20 mouse cellular contexts compared by ENCODE assay signal in genomic region chr8:79950376-79950775, GRCm38 (mm10).
DNase-seq lines count a peak whose midpoint lies in the region; ATAC-seq and TF ChIP-seq lines count a peak whose summit lies in the region.
"Had no signal": no experiment of that assay in that cellular context is flagged by ENCODE, and none has a peak within 500 bp of the region (broad histone marks: within the 10 kb centered on the region; RNA-seq: fewer than 3 reads in every experiment).

No protein-coding gene starts in this region.

- 43% methylated on average over 3 of the region's 3 CpGs for WGBS in lung, adult 2 months
- WGBS in lung, embryonic 14.5 days = 41% methylated on average over 3 of the region's 3 CpGs
- 94% methylated on average over 3 of the region's 3 CpGs for WGBS in midbrain, embryonic 15.5 days

- no peaks in the 10 kb centered on the region for H3K36me3 ChIP-seq in lung, embryonic 14.5 days (ENCODE audit: insufficient read depth)
- no peaks in the 10 kb centered on the region for H3K36me3 ChIP-seq in midbrain, embryonic 15.5 days (replicated peaks)
- H3K36me3 ChIP-seq: embryonic facial prominence, embryonic 10.5 days; embryonic facial prominence, embryonic 12.5 days; forebrain, embryonic 15.5 days had no signal

- H3K4me2 ChIP-seq in lung, embryonic 14.5 days = no peak overlapping the region
- no peak overlapping the region for H3K4me2 ChIP-seq in midbrain, embryonic 15.5 days
- H3K4me2 ChIP-seq: embryonic facial prominence, embryonic 12.5 days; forebrain, embryonic 13.5 days; forebrain, embryonic 15.5 days had no signal

- TF ChIP-seq POLR2A in lung, adult 2 months (IDR thresholded peaks at IDR 0.05; ENCODE audit: borderline replicate concordance, extremely low read depth, low read depth, low read length) = no peak

- no peak overlapping the region for H3K27ac ChIP-seq in lung, embryonic 14.5 days (ENCODE audit: low read depth)
- H3K27ac ChIP-seq in midbrain, embryonic 15.5 days = no peak overlapping the region
- H3K27ac ChIP-seq: embryonic facial prominence, embryonic 10.5 days; embryonic facial prominence, embryonic 12.5 days; forebrain, embryonic 13.5 days; forebrain, embryonic 15.5 days had no signal

- no peaks in the 10 kb centered on the region for H3K27me3 ChIP-seq in lung, embryonic 14.5 days (ENCODE audit: insufficient read depth, low read length)
- H3K27me3 ChIP-seq in midbrain, embryonic 15.5 days (replicated peaks) = no peaks in the 10 kb centered on the region
- H3K27me3 ChIP-seq: embryonic facial prominence, embryonic 12.5 days; forebrain, embryonic 13.5 days; forebrain, embryonic 15.5 days had no signal

- H3K9me3 ChIP-seq in lung, embryonic 14.5 days (ENCODE audit: low read depth, low read length) = no peaks in the 10 kb centered on the region
- no peaks in the 10 kb centered on the region for H3K9me3 ChIP-seq in midbrain, embryonic 15.5 days
- H3K9me3 ChIP-seq: embryonic facial prominence, embryonic 10.5 days; embryonic facial prominence, embryonic 12.5 days; forebrain, embryonic 13.5 days; forebrain, embryonic 15.5 days had no signal

- ATAC-seq in lung, embryonic 14.5 days (ENCODE audit: insufficient read depth) = no peak
- no peak for ATAC-seq in midbrain, embryonic 15.5 days (replicated peaks)
- ATAC-seq: forebrain, embryonic 13.5 days; forebrain, embryonic 15.5 days had no signal

- no peak overlapping the region for H3K9ac ChIP-seq in lung, embryonic 14.5 days
- H3K9ac ChIP-seq in midbrain, embryonic 15.5 days = no peak overlapping the region
- H3K9ac ChIP-seq: embryonic facial prominence, embryonic 12.5 days; forebrain, embryonic 13.5 days; forebrain, embryonic 15.5 days had no signal

- no peak for TF ChIP-seq CTCF in lung, adult 2 months (IDR thresholded peaks at IDR 0.05; ENCODE audit: insufficient read depth, low read length)
- no peak for TF ChIP-seq CTCF in lung, embryonic 14.5 days (IDR thresholded peaks at IDR 0.05; ENCODE audit: low read depth)

- peaks cover 2% of the 10 kb centered on the region; the same call in 1 of the 2 replicates for H3K4me1 ChIP-seq in lung, adult 2 months (ENCODE audit: control insufficient read depth, insufficient read depth, low read length)
- H3K4me1 ChIP-seq in lung, embryonic 14.5 days (ENCODE audit: insufficient read depth) = peaks cover 13% of the 10 kb centered on the region
- H3K4me1 ChIP-seq in midbrain, embryonic 15.5 days = no peaks in the 10 kb centered on the region
- H3K4me1 ChIP-seq: embryonic facial prominence, embryonic 10.5 days; embryonic facial prominence, embryonic 12.5 days; forebrain, embryonic 13.5 days; forebrain, embryonic 15.5 days had no signal

- peak; percentile 46 for DNase-seq in lung, adult 2 months
- DNase-seq in lung, embryonic 14.5 days = peak; percentile 54
- peak; percentile 27 for DNase-seq in lung, postnatal 14 days
- DNase-seq in lung, postnatal 36 days = peak; percentile 65
- no peak for DNase-seq in urinary bladder, adult 2 months (ENCODE audit: low spot score)
- no peak for DNase-seq in adrenal gland, adult (ENCODE audit: inconsistent age in 2 of 2, low spot score in 1 of 2)
- DNase-seq in ovary, postnatal 10 days (ENCODE audit: low spot score) = no peak
- DNase-seq: adrenal gland, adult 8-10 months; adrenal gland, postnatal 14 days; adrenal gland, postnatal 36 days; cerebellum, adult 11-12 months; cerebellum, adult 2 months; cerebellum, adult 9-10 months; cerebellum, postnatal 10 days; cerebellum, postnatal 25 days had no signal

- H3K4me3 ChIP-seq in lung, adult 2 months (replicated peaks; ENCODE audit: extremely low read depth, low read depth, low read length) = no peak overlapping the region
- no peak overlapping the region for H3K4me3 ChIP-seq in lung, embryonic 14.5 days (ENCODE audit: low read depth, low read length)
- H3K4me3 ChIP-seq in midbrain, embryonic 15.5 days = no peak overlapping the region
- H3K4me3 ChIP-seq: embryonic facial prominence, embryonic 10.5 days; embryonic facial prominence, embryonic 12.5 days; forebrain, embryonic 13.5 days; forebrain, embryonic 15.5 days had no signal

Comparison
In these comparisons a context has a peak if more than half of its experiments do, and no peak if none do; other contexts are left out.
1. DNase-seq: peak in lung, adult 2 months (single experiment), lung, embryonic 14.5 days (single experiment), lung, postnatal 14 days (single experiment) and lung, postnatal 36 days (single experiment); none in urinary bladder, adult 2 months (single experiment), adrenal gland, adult (0 of 2) and ovary, postnatal 10 days (single experiment).